Mouse (Mus musculus): ENCODE measurements around the gene Baiap3. TPM values are rescaled to one million over a fixed set of nuclear protein-coding genes. Genes with fewer than 3 reads are reported as not detected.

Gene Baiap3
- 0.18 and 0.42 TPM in 2 replicates for polyA plus RNA-seq (2016; fragmentation: Nextera tagmentation; extraction: Ambion mirVana)

- WGBS, result 3% methylated on average over 28 of the region's 35 CpGs
- peaks cover 23% of the 10 kb centered on the region for H3K36me3 ChIP-seq
- H3K27me3 ChIP-seq (replicated peaks), result peaks cover 61% of the 10 kb centered on the region
- ATAC-seq (ENCODE audit: insufficient number of reproducible peaks, low FRiP score), result peak; percentile 52; the same call in 1 of the 2 replicates
- H3K9ac ChIP-seq, result peak within 1 kb of the TSS; percentile 49
- H3K27ac ChIP-seq (ENCODE audit: poor library complexity, severe bottlenecking), result no peak within 1 kb of the TSS
- peaks cover 12% of the 10 kb centered on the region for H3K4me1 ChIP-seq (replicated peaks)
- peak within 1 kb of the TSS; percentile 70 for H3K4me2 ChIP-seq
- H3K9me3 ChIP-seq (replicated peaks), result no peaks in the 10 kb centered on the region
- H3K4me3 ChIP-seq, result peak within 1 kb of the TSS; percentile 41
Observed at GRCm38 (mm10) chr17:25256140-25256754, at the start of gene Baiap3. Gene Baiap3 (minus strand): TSS chr17:25256364.

DNA sequence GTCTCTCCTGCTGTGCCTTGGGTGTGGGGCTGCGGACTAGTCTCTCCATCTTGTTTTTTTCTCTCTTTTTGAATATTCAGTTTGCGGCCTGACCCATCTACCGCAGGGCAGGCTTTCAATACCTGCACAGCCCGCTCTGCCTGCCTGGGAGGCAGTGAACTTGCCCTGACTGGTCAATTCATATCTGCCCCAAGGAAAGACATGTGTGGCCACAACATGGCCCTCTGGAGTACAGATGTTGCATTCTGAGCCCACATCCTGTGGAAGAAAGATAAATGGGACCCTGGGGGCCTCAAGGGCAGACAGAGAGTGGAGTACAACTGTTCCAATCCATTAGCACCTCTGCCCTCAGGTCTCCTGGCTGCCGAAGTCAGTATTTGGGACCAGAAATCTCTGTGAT lies 41.9 kb upstream of the Baiap3 start, which contains the start of gene Prss34:
Prss34 (plus strand) TSS at position 301 of the 400 bp plus-strand sequence.
- no peak for ATAC-seq (ENCODE audit: insufficient number of reproducible peaks, low FRiP score)
- Histone ChIP-seq H3K4me1 (replicated peaks) (no peaks in the 10 kb centered on the region), H3K36me3 (no peaks in the 10 kb centered on the region), H3K4me2 (no peak within 1 kb of the TSS), H3K4me3 (no peak within 1 kb of the TSS), H3K9ac (no peak within 1 kb of the TSS), H3K27me3 (replicated peaks) (peaks cover 29% of the 10 kb centered on the region), H3K9me3 (replicated peaks) (no peaks in the 10 kb centered on the region), H3K27ac (ENCODE audit: poor library complexity, severe bottlenecking) (no peak within 1 kb of the TSS)
- 81% methylated on average over 5 of the region's 5 CpGs for WGBS

DNA sequence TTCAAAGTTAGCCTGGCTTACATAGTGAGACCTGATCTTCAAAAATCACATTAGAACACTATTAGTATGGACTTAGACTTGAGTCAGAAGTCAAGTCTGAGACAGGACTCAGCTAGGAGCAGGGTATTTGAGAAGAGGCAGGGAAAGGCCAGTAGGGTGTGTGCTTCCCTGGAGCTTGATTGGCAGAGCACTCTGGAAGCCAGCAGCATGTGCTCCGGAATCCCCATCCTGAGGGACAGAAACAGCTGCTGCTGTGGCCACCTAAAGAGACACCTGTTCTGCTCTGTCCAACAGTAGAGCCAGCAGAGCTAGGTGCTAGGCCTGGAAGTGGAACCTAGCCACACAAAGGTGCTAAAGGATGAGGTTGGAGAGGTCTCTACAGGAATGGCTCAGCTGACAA lies 37.9 kb upstream of the Baiap3 start:
- ATAC-seq (ENCODE audit: insufficient number of reproducible peaks, low FRiP score), result no peak
- Histone ChIP-seq H3K27me3 (replicated peaks) (peaks cover 23% of the 10 kb centered on the region), H3K27ac (ENCODE audit: poor library complexity, severe bottlenecking) (no peak overlapping the region), H3K36me3 (no peaks in the 10 kb centered on the region), H3K9me3 (replicated peaks) (no peaks in the 10 kb centered on the region), H3K4me2 (no peak overlapping the region), H3K4me3 (no peak overlapping the region), H3K9ac (no peak overlapping the region), H3K4me1 (replicated peaks) (no peaks in the 10 kb centered on the region)
- 56% methylated on average over 1 of the region's 1 CpGs for WGBS

DNA sequence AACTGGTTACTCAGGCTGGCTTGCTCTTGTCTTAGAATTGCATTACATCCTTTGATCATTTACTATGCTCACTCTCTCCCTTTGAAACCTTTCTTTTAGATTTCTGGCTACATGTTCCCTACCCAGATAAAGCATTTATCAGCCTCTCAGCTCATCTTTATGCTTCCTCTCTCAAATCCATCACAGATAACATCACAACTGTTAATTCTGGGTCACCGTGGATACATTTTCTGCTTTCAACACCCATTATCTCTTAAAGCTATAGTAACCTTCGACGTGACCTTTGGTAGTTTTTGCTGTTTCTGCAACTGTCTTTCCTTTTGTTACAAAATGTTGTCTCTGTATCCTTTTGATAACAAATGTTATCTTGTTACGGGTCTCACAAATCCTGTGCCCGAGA lies 37.3 kb upstream of the Baiap3 start:
- H3K36me3 ChIP-seq, result no peaks in the 10 kb centered on the region
- H3K4me3 ChIP-seq, result no peak overlapping the region
- no peak for ATAC-seq (ENCODE audit: insufficient number of reproducible peaks, low FRiP score)
- H3K27me3 ChIP-seq (replicated peaks), result peaks cover 21% of the 10 kb centered on the region
- no peak overlapping the region for H3K9ac ChIP-seq
- H3K9me3 ChIP-seq (replicated peaks), result no peaks in the 10 kb centered on the region
- no peak overlapping the region for H3K4me2 ChIP-seq
- no peaks in the 10 kb centered on the region for H3K4me1 ChIP-seq (replicated peaks)
- WGBS, result 45% methylated on average over 5 of the region's 5 CpGs
- no peak overlapping the region for H3K27ac ChIP-seq (ENCODE audit: poor library complexity, severe bottlenecking)

DNA sequence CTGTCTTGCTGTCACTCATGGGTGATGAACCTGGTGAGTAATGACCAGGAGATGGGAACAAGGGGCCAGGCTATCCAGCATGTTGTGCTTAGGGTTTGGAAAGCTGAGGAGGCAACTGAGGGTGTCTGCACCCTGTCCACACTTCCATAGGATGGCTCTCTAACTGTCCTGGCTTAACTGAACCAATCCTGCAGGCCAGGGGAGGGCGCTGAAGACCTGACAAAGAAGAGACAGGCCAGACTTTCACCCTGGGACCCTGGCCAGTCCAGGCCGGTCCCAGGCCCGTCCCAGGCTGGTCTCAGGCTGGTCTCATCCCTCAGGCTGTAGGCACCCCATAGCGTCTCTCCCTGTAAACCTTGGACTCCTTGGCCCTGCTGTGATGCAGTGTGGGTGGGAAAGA lies 34.2 kb upstream of the Baiap3 start:
- no peak overlapping the region for H3K27ac ChIP-seq (ENCODE audit: poor library complexity, severe bottlenecking)
- no peak overlapping the region for H3K9ac ChIP-seq
- 0 out of 2 replicates have a peak, but pooled peaks cover 6% of the 10 kb centered on the region for H3K27me3 ChIP-seq (replicated peaks)
- no peak for ATAC-seq (ENCODE audit: insufficient number of reproducible peaks, low FRiP score)
- H3K4me1 ChIP-seq (replicated peaks), result no peaks in the 10 kb centered on the region
- no peaks in the 10 kb centered on the region for H3K9me3 ChIP-seq (replicated peaks)
- WGBS, result 33% methylated on average over 4 of the region's 4 CpGs
- no peaks in the 10 kb centered on the region for H3K36me3 ChIP-seq
- no peak overlapping the region for H3K4me2 ChIP-seq
- H3K4me3 ChIP-seq, result no peak overlapping the region

DNA sequence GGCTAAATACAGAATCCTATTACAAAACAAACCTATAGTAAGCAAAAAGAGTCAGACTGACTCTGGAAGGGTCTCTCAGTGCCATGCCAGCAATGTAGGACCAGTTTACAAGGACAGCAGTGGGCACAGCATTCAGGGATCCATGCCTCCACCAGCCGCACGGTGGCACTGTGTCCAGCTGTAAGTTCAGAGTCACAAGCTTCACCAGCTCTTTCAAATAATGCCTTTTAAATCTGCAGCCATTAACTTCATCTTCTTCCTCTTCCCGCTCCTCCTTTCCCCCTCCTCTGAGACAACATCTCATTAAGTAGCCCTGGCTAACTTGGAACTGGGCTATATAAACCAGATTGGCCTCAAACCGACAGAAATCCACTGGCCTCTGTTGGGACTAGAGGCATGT lies 32.7 kb upstream of the Baiap3 start:
- ATAC-seq (ENCODE audit: insufficient number of reproducible peaks, low FRiP score), result no peak
- 23% methylated on average over 4 of the region's 4 CpGs for WGBS
- Histone ChIP-seq H3K27me3 (replicated peaks) (0 out of 2 replicates have a peak, but pooled peaks cover 6% of the 10 kb centered on the region), H3K27ac (ENCODE audit: poor library complexity, severe bottlenecking) (no peak overlapping the region), H3K9me3 (replicated peaks) (no peaks in the 10 kb centered on the region), H3K4me3 (no peak overlapping the region), H3K4me2 (no peak overlapping the region), H3K36me3 (no peaks in the 10 kb centered on the region), H3K9ac (no peak overlapping the region), H3K4me1 (replicated peaks) (no peaks in the 10 kb centered on the region; the same call in 1 of the 2 replicates)

DNA sequence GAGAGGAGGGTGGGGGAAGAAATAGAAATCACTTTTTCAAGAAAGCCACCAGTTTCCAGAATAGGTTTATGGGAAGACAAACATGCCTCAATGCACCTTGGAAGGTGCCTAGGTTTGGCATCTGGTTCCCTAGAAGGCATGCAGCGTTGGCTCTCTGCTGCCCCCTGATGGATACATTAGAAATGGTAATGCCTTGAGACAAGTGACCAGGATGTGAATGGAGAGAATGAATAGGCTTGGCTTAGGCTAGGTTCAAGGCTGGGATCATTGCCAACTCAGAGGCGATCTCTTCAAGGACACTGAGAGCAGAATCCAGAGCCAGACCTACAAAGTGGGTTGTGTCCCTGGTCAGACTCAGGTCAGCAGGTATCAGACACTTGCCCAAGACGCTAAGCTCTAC lies 28.9 kb upstream of the Baiap3 start:
- H3K27me3 ChIP-seq (replicated peaks), result no peaks in the 10 kb centered on the region
- peaks cover 3% of the 10 kb centered on the region; the same call in 1 of the 2 replicates for H3K9me3 ChIP-seq (replicated peaks)
- 0 out of 2 replicates have a peak, but pooled peaks have one; percentile 48 for ATAC-seq (ENCODE audit: insufficient number of reproducible peaks, low FRiP score)
- H3K36me3 ChIP-seq, result no peaks in the 10 kb centered on the region
- H3K4me2 ChIP-seq, result no peak overlapping the region
- no peak overlapping the region for H3K4me3 ChIP-seq
- H3K27ac ChIP-seq (ENCODE audit: poor library complexity, severe bottlenecking), result no peak overlapping the region
- no peak overlapping the region for H3K9ac ChIP-seq
- H3K4me1 ChIP-seq (replicated peaks), result no peaks in the 10 kb centered on the region; the same call in 1 of the 2 replicates
- WGBS, result 25% methylated on average over 3 of the region's 3 CpGs

DNA sequence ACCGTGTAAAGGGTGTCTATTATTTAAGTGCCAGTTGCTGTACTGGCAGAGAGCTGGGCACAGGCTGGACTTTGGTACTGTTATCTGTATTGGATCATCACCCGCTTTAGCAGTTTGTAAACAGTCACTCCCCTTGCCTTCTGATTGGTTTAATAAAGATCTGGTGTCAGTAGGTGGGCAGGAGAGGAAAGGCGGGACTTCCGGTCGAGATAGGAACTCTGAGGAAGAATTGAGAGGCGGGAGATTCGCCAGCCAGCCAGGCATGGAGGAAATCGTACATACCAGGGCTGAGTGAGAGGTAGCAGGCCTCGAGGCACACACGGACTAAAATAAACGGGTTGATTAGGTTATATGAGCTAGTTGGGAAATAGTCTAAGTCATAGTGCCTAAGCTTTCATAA lies 26.0 kb upstream of the Baiap3 start:
- H3K4me1 ChIP-seq (replicated peaks), result no peaks in the 10 kb centered on the region; the same call in 1 of the 2 replicates
- peak; percentile 55; the same call in 1 of the 2 replicates for ATAC-seq (ENCODE audit: insufficient number of reproducible peaks, low FRiP score)
- no peak overlapping the region for H3K9ac ChIP-seq
- peak overlapping the region; percentile 30; the same call in 1 of the 2 replicates for H3K4me2 ChIP-seq
- WGBS, result 28% methylated on average over 11 of the region's 11 CpGs
- no peak overlapping the region for H3K27ac ChIP-seq (ENCODE audit: poor library complexity, severe bottlenecking)
- H3K9me3 ChIP-seq (replicated peaks), result peaks cover 3% of the 10 kb centered on the region; the same call in 1 of the 2 replicates
- no peaks in the 10 kb centered on the region for H3K36me3 ChIP-seq
- H3K27me3 ChIP-seq (replicated peaks), result no peaks in the 10 kb centered on the region
- H3K4me3 ChIP-seq, result no peak overlapping the region

DNA sequence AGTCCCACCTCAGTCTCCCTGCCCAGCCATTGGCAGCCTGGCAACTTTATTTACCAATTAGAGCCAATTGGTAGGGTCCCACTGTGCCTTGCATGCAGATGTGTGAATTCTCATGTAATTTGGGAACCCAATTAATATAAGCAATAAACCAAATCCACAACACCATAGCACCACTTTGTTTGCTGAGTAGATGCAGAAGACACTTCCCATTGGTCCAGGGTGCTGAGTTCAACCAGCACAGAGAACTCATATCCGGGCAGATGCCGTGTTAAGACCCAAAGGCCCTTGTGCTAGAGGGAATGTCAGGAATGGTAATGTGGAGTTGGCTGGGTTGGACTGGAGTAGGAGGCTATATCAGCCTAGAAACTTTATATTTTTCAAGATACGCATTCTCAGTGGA lies 19.7 kb upstream of the Baiap3 start:
- WGBS, result 95% methylated on average over 3 of the region's 3 CpGs
- Histone ChIP-seq H3K4me3 (no peak overlapping the region), H3K9ac (no peak overlapping the region), H3K9me3 (replicated peaks) (no peaks in the 10 kb centered on the region), H3K4me2 (no peak overlapping the region), H3K4me1 (replicated peaks) (peaks cover 18% of the 10 kb centered on the region), H3K27ac (ENCODE audit: poor library complexity, severe bottlenecking) (no peak overlapping the region), H3K27me3 (replicated peaks) (no peaks in the 10 kb centered on the region), H3K36me3 (no peaks in the 10 kb centered on the region)
- no peak for ATAC-seq (ENCODE audit: insufficient number of reproducible peaks, low FRiP score)

- Histone ChIP-seq H3K36me3 (peaks cover 6% of the 10 kb centered on the region; the same call in 1 of the 2 replicates), H3K9me3 (replicated peaks) (no peaks in the 10 kb centered on the region), H3K27me3 (replicated peaks) (no peaks in the 10 kb centered on the region), H3K9ac (peak within 1 kb of the TSS; percentile 99), H3K4me3 (peak within 1 kb of the TSS; percentile 98), H3K4me2 (peak within 1 kb of the TSS; percentile 95), H3K4me1 (replicated peaks) (peaks cover 28% of the 10 kb centered on the region), H3K27ac (ENCODE audit: poor library complexity, severe bottlenecking) (peak within 1 kb of the TSS; percentile 98)
- WGBS, result 82% methylated on average over 9 of the region's 9 CpGs
- no peak for ATAC-seq (ENCODE audit: insufficient number of reproducible peaks, low FRiP score)
Observed at GRCm38 (mm10) chr17:25274571-25275346, 18.6 kb upstream of the Baiap3 start, which contains the start of gene Ube2i. Gene Ube2i (minus strand): TSS chr17:25274622.

Measured in heart, embryonic 12.5 days (tissue).